Mouse (Mus musculus): ENCODE measurements around the gene Kcnmb3. TPM values are rescaled to one million over a fixed set of nuclear protein-coding genes. Genes with fewer than 3 reads are reported as not detected.

The Kcnmb3 gene
- polyA plus RNA-seq (2014; fragmentation: Illumina TruSeq; extraction: RNeasy Lipid Tissue Mini Kit (QIAGEN cat#74804); ENCODE audit: low read depth, low replicate concordance), result not detected

DNA sequence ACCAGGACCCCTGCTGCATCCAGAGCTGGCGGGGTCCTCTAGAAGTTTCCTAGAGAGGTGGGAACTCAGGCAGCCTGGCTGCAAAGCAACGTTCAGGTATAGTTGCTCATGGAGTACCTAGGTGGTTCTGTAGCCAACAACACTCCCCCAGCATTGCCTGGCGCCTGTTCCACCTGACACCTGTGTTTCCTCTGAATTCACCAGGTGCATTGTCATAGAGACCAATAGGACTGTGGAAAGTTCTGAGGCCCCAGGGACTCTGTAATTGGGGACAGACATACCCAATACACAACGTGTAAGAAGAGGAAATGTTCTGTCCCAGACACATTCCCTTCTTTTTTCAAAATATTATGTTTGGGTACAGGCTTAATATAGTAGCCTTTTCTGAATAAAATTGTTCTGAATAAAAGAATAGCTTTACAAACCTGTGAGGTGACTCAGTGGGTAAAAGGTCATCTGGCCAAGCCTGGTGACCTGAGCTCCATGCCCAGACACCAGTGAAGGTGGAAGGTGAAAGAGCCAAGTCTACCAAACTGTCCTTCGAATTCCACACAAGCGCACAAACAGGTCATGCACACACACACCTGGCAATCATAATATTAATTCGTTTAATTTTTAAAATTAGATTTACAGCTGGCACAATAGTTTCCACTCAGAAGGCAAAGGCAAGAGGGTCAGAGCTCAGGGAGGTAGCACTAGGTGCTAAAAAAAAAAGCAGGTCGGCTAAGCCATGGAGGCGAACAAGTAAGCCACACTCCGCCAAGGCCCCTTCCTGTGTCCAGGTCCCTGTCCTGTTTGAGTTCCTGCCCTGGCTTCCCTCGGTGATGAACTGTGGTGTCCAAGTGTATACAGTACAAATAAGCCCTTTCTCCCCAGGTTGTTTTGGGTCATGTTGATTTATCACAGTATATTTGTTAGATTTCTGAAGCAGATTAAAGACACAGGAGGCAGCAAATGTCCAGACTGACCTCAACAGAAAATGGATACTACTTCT, at the start of gene Kcnmb3:
Gene Kcnmb3, minus strand, starts transcription at position 135 of the 994 bp plus-strand sequence.

GRCm38 (mm10) chr3:32529303-32529898, 37.4 kb upstream of the Kcnmb3 start, which contains the start of gene Mfn1:
Gene Mfn1 (plus strand): TSS chr3:32529465.

GRCm38 (mm10) chr3:32509496-32510374, 17.7 kb upstream of the Kcnmb3 start, which contains the start of gene Zfp639:
Gene Zfp639 (plus strand): TSS chr3:32510259.

Other genes starting within 250 kb of the Kcnmb3 start
- gene Zmat3, start 126.2 kb downstream of the Kcnmb3 start, polyA plus RNA-seq (2014; fragmentation: Illumina TruSeq; extraction: RNeasy Lipid Tissue Mini Kit (QIAGEN cat#74804); ENCODE audit: low read depth, low replicate concordance), result 8.7 TPM
- 114 TPM for gene Pik3ca, start 94.6 kb downstream of the Kcnmb3 start, polyA plus RNA-seq (2014; fragmentation: Illumina TruSeq; extraction: RNeasy Lipid Tissue Mini Kit (QIAGEN cat#74804); ENCODE audit: low read depth, low replicate concordance)
- gene Zfp639, start 18.0 kb upstream of the Kcnmb3 start, polyA plus RNA-seq (2014; fragmentation: Illumina TruSeq; extraction: RNeasy Lipid Tissue Mini Kit (QIAGEN cat#74804); ENCODE audit: low read depth, low replicate concordance), result 89.5 TPM
- gene Mfn1, start 37.2 kb upstream of the Kcnmb3 start, polyA plus RNA-seq (2014; fragmentation: Illumina TruSeq; extraction: RNeasy Lipid Tissue Mini Kit (QIAGEN cat#74804); ENCODE audit: low read depth, low replicate concordance), result 338 TPM
- gene Gnb4, start 124.4 kb upstream of the Kcnmb3 start, polyA plus RNA-seq (2014; fragmentation: Illumina TruSeq; extraction: RNeasy Lipid Tissue Mini Kit (QIAGEN cat#74804); ENCODE audit: low read depth, low replicate concordance), result 9.3 TPM
- gene Actl6a, start 214.1 kb upstream of the Kcnmb3 start, polyA plus RNA-seq (2014; fragmentation: Illumina TruSeq; extraction: RNeasy Lipid Tissue Mini Kit (QIAGEN cat#74804); ENCODE audit: low read depth, low replicate concordance), result 38.2 TPM
- 695 TPM for gene Ndufb5, start 244.8 kb upstream of the Kcnmb3 start, polyA plus RNA-seq (2014; fragmentation: Illumina TruSeq; extraction: RNeasy Lipid Tissue Mini Kit (QIAGEN cat#74804); ENCODE audit: low read depth, low replicate concordance)
- gene Mrpl47, start 245.4 kb upstream of the Kcnmb3 start, polyA plus RNA-seq (2014; fragmentation: Illumina TruSeq; extraction: RNeasy Lipid Tissue Mini Kit (QIAGEN cat#74804); ENCODE audit: low read depth, low replicate concordance), result 61.5 TPM

Measured in kidney, adult 10 weeks (tissue).